Mouse (Mus musculus) MEL (cell line): ENCODE results near the gene Tmem198.

Experiments used
- CTCF ChIP-seq, 3 experiments: IDR thresholded peaks in 2 of 3; conservative IDR thresholded peaks in 1 of 3; 2 replicates each; pipeline ENCODE4 v1.5.1; 2011 to 2012; ENCODE audit warnings: low read length in 3 of 3, low read depth in 2 of 3, mild to moderate bottlenecking in 2 of 3, improper control_type of control experiment in 1 of 3, inconsistent platforms in 1 of 3, mixed read lengths in 1 of 3, moderate library complexity in 1 of 3; ENCODE audit not compliant: control insufficient read depth in 1 of 3, insufficient read depth in 1 of 3, poor library complexity in 1 of 3, severe bottlenecking in 1 of 3
- ELF1 ChIP-seq: IDR thresholded peaks from 2 replicates; pipeline ENCODE4 v1.6.1; 2014; ENCODE audit warnings: low read depth, mild to moderate bottlenecking, inconsistent platforms, low read length, improper control_type of control experiment, moderate library complexity

DNA sequence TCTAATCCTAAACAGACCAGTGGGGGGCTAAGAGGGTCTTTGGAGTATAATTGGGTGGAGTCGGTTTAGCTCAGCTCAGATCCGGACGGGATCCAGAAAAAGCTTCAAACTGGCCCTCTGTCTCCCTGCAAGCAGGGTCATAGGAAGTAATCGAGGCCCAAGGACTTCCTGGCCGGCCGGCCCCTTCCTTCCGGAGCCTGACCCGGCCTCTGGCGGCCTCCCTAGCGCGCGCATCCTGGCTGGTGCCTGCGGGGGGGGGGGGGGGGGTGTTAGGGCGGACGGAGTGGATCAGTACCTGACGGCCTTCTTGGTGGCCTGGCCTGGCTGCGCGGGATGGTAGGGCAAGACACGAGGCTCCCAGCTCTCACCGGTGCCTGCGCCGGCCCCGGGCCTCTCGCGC lies 835 bp upstream of the Tmem198 start:
- TF ChIP-seq ELF1 (no peak), CTCF (IDR thresholded peaks at IDR 0.05 in 2 of 3, conservative IDR thresholded peaks at IDR 0.05 in 1 of 3; ENCODE audit: control insufficient read depth in 1 of 3, insufficient read depth in 1 of 3, low read depth in 2 of 3, low read length in 3 of 3, poor library complexity in 1 of 3, severe bottlenecking in 1 of 3) (no peak)
